Mouse (Mus musculus) liver, embryonic 14.5 days (tissue): ENCODE measurements around the gene Syne2.

Source experiments
- CTCF ChIP-seq: IDR thresholded peaks from 2 replicates; pipeline ENCODE4 v1.5.1; 2016; ENCODE audit warnings: antibody characterized with exemption, low read depth, control low read depth
- EP300 ChIP-seq: IDR thresholded peaks from 2 replicates; pipeline ENCODE4 v1.6.1; 2016; ENCODE audit warnings: antibody characterized with exemption, low read depth

DNA sequence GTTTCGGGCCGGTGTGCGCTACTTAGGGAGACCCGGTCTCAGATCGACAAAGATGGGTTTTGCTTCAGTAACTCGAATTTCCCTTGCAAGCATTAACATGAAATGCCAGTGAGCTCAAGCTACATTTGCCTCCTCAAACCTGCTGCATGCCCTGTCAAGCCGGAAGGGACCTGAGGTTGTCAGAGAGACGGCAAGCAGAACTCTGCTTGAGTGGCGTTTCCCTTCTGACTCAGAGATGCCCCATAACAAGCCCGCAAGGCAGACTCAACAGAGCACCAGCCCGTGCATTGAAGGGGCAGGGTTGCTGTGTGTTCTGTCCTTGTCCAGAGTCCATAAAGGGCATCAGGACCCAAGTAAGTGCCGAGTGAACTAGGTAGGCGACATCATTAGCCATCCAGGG lies 269.1 kb downstream of the Syne2 start:
- no peak for TF ChIP-seq EP300
- no peak for TF ChIP-seq CTCF
